Mouse (Mus musculus) thymus, postnatal 10 days (tissue): ENCODE measurements at regions not wholly inside any gene's neighbourhood (a gene's known extent, or its start where the extent isn't known, plus 50 kb on each side); places are given as distances from the start of the nearest gene placed in this dataset.
"Not testable (repeated sequence)": the region's sequence is repeated elsewhere in the genome, so short reads cannot be mapped to it uniquely, and the experiment has no call there.

Experiments used
- DNase-seq, 2 experiments: peaks; one replicate each; pipeline ENCODE4 v3.0.0; 2021; ENCODE audit warnings: low spot score in 2 of 2

- DNase-seq, result no peak
Measured at GRCm38 (mm10) chr2:78418561-78419338, 449.2 kb upstream of the Ube2e3 start.

- DNase-seq, result no peak
Measured at GRCm38 (mm10) chr2:78416574-78417109, 451.3 kb upstream of the Ube2e3 start.

DNA sequence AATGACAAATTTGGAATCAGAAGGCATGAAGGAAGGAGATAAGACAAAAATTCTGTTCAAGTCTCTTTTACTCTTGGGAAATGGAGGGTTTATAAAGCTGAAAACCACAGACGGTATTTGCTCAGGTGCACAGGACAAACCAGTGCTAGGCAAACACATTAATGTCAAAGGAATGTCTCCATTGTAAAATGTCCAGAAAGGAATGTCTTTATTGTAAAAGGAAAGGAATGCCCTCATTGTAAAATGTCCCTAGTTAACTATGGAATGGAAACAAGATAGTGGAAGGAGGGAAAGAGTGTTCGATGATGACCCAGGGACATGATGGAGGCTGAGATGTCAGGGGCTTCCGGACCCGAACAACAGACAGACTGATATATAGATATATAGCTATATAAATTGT is 454.9 kb upstream of the Ube2e3 start:
- DNase-seq, result no peak

DNA sequence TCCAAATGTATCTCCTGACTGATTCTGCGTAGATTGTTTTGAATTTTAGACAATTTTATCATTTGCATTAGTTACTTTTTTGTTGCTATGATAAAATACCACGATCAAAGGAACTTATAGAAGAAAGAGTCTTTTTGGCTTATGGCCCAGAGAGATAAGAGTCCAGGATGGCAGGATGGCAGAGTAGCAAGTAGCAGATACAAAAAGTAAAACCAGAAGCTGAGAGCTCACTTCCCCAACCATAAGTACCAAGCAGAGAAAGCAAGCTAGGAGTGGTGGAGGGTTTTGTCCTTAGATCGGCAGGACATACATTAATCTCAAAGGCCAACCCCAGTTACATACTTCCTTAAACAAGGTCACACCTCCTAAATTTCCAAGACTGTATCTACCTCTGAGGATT is 457.7 kb upstream of the Cwc22 start:
- no peak for DNase-seq

- DNase-seq, result no peak
Measured at GRCm38 (mm10) chr2:78399236-78399635, 453.1 kb upstream of the Cwc22 start.

DNA sequence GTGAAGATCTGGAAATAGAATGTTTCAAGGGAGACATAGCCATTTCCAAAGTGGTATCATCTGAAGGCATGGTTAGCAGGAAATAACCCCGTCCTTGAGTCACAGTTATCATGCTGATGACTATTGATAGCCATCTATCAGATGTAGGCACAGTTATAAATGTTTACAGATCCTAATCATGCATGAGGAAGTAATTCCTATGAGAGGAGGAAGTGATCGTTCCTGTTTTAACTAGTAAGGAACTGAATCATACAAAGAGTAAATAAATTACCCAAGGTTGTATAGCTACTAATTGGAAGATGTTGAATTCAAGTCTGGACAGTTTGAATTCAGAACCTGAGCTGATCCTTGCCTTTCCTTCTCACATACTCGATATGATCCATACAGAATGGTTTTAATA is 450.7 kb upstream of the Cwc22 start:
- no peak for DNase-seq

DNA sequence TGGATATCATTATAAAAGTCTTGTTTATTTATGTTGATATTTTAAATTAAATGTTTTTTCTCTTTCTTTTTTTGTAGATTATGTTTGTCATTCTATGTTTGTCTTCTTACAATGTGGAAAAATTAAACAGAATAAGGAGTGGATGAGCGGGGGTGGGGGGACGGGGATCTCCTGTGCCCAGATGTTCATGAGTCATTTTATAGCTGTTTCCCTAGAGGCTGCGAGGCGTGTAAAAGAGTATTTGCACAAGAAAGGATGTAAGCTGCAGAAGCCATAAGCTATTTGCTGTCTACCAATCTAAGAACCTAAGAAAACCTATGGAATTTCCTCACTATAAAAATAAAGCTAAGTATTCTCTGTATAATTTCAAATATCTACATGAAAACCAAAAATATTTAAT is 446.9 kb upstream of the Cwc22 start:
- DNase-seq, result no peak

DNA sequence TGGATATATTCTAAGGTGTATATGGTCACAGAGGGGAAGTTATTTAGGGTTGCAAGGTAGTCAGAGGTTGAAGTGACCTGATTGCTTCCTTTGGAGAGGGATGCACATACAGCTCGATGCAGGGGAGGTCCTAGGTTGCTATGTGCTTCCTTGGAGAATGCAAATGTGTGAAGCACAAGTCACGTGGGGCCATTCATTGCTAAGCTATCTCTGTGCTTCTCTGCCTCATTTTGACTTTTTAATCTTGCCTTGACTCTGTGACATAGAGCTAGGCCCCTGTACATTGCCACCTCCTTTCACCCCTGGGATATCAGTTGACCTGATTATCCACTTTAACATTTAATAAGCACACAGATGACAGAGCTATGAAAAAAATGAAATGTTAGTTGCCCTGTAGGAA is 446.2 kb upstream of the Cwc22 start:
- DNase-seq, result no peak

DNA sequence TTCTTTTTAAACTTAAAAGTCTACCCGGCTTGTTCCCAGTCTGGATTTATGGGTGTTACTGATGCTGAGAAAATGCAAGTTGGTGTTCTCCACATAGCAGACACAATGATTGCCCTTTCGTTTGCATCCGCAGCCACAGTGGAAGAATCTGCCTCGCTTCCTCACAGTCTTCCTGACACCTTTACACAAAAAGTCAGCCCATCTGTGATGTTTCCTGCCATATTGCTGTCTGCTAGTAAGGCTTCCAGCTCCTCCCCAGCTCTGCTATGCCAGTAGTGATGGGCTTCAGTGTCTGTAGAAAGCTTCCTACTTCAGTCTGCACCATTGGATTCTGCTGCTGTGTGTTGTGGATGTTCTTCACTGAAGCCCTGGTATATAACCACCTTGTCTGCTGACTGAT is 441.8 kb upstream of the Cwc22 start:
- no peak for DNase-seq

- no peak for DNase-seq
Measured at GRCm38 (mm10) chr2:78381234-78381633, 435.1 kb upstream of the Cwc22 start.

DNA sequence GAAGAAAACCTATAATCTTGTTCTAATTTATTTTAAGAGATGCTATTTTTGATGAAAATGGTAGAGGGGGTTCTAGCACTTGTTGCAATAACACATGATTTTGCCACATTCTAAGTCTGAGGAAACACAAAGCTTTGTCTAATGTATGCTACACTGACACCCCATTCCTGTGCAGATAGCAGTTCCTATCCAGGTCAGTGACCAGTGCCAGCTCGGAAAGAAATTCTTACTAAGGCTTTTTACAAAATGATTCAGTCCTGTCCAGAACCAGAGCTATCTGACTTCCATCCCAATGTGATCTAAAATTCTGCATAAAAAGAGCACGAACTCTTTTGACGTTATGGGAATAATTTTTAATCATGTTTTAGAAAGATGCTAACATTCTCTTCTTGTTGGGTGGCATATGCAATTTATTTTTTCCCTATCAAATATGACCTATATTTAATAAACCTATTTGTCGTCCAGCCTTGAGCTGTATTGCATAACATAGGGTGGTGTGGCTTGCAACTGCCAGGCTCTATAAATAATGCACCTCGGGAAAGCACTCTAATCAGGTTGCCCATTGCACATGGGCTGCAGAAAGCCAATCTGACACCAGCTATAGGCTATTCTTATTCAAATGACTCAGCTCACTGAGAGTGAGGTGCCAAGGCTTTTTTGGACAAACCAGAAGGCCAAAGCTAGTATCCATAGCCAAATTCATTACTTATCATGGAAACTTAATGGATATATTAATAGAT is 385.7 kb upstream of the Cwc22 start:
- no peak for DNase-seq

- DNase-seq, result no peak
Measured at GRCm38 (mm10) chr2:78326091-78326490, 379.9 kb upstream of the Cwc22 start.

DNA sequence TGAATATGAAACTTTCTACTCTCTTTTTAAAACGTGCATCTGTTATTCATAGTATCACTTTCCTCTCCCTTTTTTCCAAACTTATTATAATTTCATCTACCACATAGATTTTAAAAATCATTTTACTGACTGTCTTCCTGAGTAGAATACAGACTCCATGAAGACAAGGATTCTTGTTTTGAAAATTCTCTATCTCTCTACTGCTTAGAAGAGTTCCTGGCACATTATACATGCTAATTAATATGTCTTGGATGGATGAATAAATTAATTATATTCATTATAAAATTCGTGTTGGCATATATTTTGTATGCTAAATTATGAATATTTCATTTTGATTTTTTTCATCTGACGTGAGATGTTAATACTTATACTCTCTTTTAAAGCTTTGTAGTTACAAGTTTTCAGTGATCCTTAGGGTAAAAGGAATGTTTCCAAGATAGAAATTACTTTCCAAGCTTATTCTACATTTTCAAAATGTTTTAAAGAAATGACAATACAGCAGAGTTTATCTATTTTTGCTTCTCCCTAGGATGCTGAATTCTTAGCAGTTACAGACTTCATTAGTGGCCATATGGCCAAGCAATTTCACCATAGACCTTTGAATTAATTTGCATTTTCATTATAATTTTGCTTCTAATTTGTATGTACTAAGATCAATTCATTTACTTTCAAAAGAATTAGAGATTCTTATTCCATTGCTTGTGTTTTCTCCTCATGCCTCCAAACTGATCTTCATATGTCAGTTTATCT is 376.2 kb upstream of the Cwc22 start:
- DNase-seq, result no peak

- DNase-seq, result no peak
Measured at GRCm38 (mm10) chr2:78311766-78312491, 365.8 kb upstream of the Cwc22 start.

- DNase-seq, result no peak
Measured at GRCm38 (mm10) chr2:78309361-78309760, 363.2 kb upstream of the Cwc22 start.

GRCm38 (mm10) chr2:78306897-78307296 is 360.7 kb upstream of the Cwc22 start:
- DNase-seq, result no peak

DNA sequence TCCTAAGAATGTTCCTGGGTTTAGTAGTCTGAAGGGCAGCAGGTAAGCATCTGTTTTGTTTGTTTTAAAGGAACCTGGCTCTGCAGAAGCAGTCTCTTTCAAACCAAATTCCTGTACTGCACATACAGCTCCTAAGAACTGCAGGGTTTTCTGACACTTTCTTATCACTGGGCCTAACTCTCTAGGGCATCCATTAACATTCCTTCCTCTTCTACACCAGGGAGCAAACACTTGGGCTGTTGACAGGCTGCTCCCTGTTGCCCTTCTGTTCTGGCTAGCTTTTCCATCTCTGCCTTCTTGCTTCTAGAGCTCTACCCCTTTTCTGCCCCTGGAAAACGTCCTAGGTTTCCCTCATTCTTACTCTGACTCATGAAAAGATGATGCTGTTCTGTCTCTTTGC is 345.5 kb upstream of the Cwc22 start:
- no peak for DNase-seq

DNA sequence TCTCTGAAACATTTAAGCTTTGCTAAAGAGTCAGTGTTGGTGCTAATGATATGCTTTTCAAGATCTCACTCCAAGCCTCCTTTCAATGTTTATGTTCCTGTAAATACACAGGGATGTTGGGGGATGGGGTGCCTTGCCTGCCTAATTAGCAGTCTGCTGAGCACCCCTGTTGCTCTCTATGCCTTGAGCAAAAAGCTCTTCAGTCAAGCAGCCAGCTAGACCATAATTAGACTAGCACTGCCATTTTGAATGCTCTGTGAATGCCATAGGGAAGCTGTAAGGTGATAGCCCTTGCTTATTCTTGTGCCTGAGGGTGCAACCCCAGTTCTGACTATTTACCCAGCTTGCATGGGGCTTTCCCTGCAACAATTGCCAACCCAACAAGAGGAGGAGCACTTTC is 338.6 kb upstream of the Cwc22 start:
- no peak for DNase-seq

DNA sequence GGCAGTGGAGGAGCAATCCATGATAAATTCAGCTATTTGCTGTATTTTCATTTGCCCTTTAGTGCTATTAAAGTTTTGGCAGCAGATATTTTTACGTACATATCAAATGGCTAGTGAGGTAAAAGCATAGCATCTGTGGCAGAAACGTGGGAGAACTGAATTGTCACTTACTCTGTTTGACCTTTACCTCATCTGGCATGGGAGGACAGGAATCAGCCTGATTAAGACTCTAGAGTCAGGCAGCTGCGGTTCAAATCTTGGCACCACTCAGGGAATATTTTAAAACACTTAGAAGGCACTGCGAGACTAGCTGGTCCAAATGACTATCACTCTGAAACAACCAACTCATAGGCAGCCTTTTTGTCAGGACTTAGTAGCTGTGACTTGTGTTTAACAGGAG is 337.4 kb upstream of the Cwc22 start:
- DNase-seq, result no peak

- not testable (repeated sequence) for DNase-seq
Measured at GRCm38 (mm10) chr2:78281846-78282245, 335.7 kb upstream of the Cwc22 start.

GRCm38 (mm10) chr2:78280219-78280915 is 334.2 kb upstream of the Cwc22 start:
- DNase-seq, result no peak
